Mouse (Mus musculus): ENCODE data around the gene Baiap2l2. TPM values are rescaled to one million over a fixed set of nuclear protein-coding genes. Genes with fewer than 3 reads are reported as not detected.
"Not testable (repeated sequence)": the region's sequence is repeated elsewhere in the genome, so short reads cannot be mapped to it uniquely, and the experiment has no call there.

Baiap2l2 gene
- polyA plus RNA-seq, 1 experiment: 2.1 TPM

- no peaks in the 10 kb centered on the region for H3K4me1 ChIP-seq (ENCODE audit: control insufficient read depth, insufficient read depth, low read length)
- no peak for TF ChIP-seq CTCF (IDR thresholded peaks at IDR 0.05; ENCODE audit: insufficient read depth, low read length)
- TF ChIP-seq POLR2A (IDR thresholded peaks at IDR 0.05; ENCODE audit: borderline replicate concordance, extremely low read depth, low read depth, low read length): no peak
- no peak for DNase-seq
- 73% methylated on average over 9 of the region's 9 CpGs for WGBS
- H3K4me3 ChIP-seq (replicated peaks; ENCODE audit: extremely low read depth, low read depth, low read length): no peak overlapping the region
Measured at GRCm38 (mm10) chr15:79235268-79235667, 50.1 kb downstream of the Baiap2l2 start.

- Histone ChIP-seq H3K4me3 (replicated peaks; ENCODE audit: extremely low read depth, low read depth, low read length) (peak within 1 kb of the TSS; percentile 72), H3K4me1 (ENCODE audit: control insufficient read depth, insufficient read depth, low read length) (no peaks in the 10 kb centered on the region)
- peak; percentile 50; the same call in 1 of the 2 replicates for TF ChIP-seq POLR2A (IDR thresholded peaks at IDR 0.05; ENCODE audit: borderline replicate concordance, extremely low read depth, low read depth, low read length)
- TF ChIP-seq CTCF (IDR thresholded peaks at IDR 0.05; ENCODE audit: insufficient read depth, low read length): no peak
- WGBS: under 1% methylated on average over 51 of the region's 51 CpGs
- DNase-seq: peak; percentile 95
Measured at GRCm38 (mm10) chr15:79229058-79229821, 56.1 kb downstream of the Baiap2l2 start, which contains the start of the genes Pick1 and Gm49486. Gene Pick1 (plus strand): TSS chr15:79229173. Gene Gm49486 (plus strand): TSS chr15:79229391.

GRCm38 (mm10) chr15:79225780-79226179 lies 59.6 kb downstream of the Baiap2l2 start:
- WGBS: 45% methylated on average over 2 of the region's 2 CpGs
- not testable (repeated sequence) for H3K4me1 ChIP-seq (ENCODE audit: control insufficient read depth, insufficient read depth, low read length); DNase-seq; H3K4me3 ChIP-seq (replicated peaks; ENCODE audit: extremely low read depth, low read depth, low read length)

GRCm38 (mm10) chr15:79224685-79225084 lies 60.7 kb downstream of the Baiap2l2 start:
- H3K4me1 ChIP-seq (ENCODE audit: control insufficient read depth, insufficient read depth, low read length): no peaks in the 10 kb centered on the region
- TF ChIP-seq POLR2A (IDR thresholded peaks at IDR 0.05; ENCODE audit: borderline replicate concordance, extremely low read depth, low read depth, low read length): no peak
- TF ChIP-seq CTCF (IDR thresholded peaks at IDR 0.05; ENCODE audit: insufficient read depth, low read length): peak; percentile 77
- H3K4me3 ChIP-seq (replicated peaks; ENCODE audit: extremely low read depth, low read depth, low read length): no peak overlapping the region
- WGBS: 12% methylated on average over 5 of the region's 5 CpGs
- peak; percentile 83 for DNase-seq

- Histone ChIP-seq H3K4me3 (replicated peaks; ENCODE audit: extremely low read depth, low read depth, low read length) (no peak overlapping the region), H3K4me1 (ENCODE audit: control insufficient read depth, insufficient read depth, low read length) (no peaks in the 10 kb centered on the region)
- no peak for DNase-seq
- 22% methylated on average over 5 of the region's 5 CpGs for WGBS
- TF ChIP-seq CTCF (IDR thresholded peaks at IDR 0.05; ENCODE audit: insufficient read depth, low read length) (no peak), POLR2A (IDR thresholded peaks at IDR 0.05; ENCODE audit: borderline replicate concordance, extremely low read depth, low read depth, low read length) (no peak)
Measured at GRCm38 (mm10) chr15:79223641-79224040, 61.7 kb downstream of the Baiap2l2 start.

GRCm38 (mm10) chr15:79219572-79219971 lies 65.8 kb downstream of the Baiap2l2 start:
- Histone ChIP-seq H3K4me3 (replicated peaks; ENCODE audit: extremely low read depth, low read depth, low read length) (no peak overlapping the region), H3K4me1 (ENCODE audit: control insufficient read depth, insufficient read depth, low read length) (no peaks in the 10 kb centered on the region)
- DNase-seq: no peak
- WGBS: 7% methylated on average over 1 of the region's 1 CpGs
- no peak for TF ChIP-seq CTCF (IDR thresholded peaks at IDR 0.05; ENCODE audit: insufficient read depth, low read length)
- TF ChIP-seq POLR2A (IDR thresholded peaks at IDR 0.05; ENCODE audit: borderline replicate concordance, extremely low read depth, low read depth, low read length): no peak

- 73% methylated on average over 3 of the region's 3 CpGs for WGBS
- TF ChIP-seq POLR2A (IDR thresholded peaks at IDR 0.05; ENCODE audit: borderline replicate concordance, extremely low read depth, low read depth, low read length): no peak
- no peak for TF ChIP-seq CTCF (IDR thresholded peaks at IDR 0.05; ENCODE audit: insufficient read depth, low read length)
- Histone ChIP-seq H3K4me3 (replicated peaks; ENCODE audit: extremely low read depth, low read depth, low read length) (no peak overlapping the region), H3K4me1 (ENCODE audit: control insufficient read depth, insufficient read depth, low read length) (no peaks in the 10 kb centered on the region)
- no peak for DNase-seq
Measured at GRCm38 (mm10) chr15:79216191-79216590, 69.1 kb downstream of the Baiap2l2 start.

- 48% methylated on average over 6 of the region's 6 CpGs for WGBS
- no peak for DNase-seq
- no peak for TF ChIP-seq CTCF (IDR thresholded peaks at IDR 0.05; ENCODE audit: insufficient read depth, low read length)
- TF ChIP-seq POLR2A (IDR thresholded peaks at IDR 0.05; ENCODE audit: borderline replicate concordance, extremely low read depth, low read depth, low read length): no peak
- no peaks in the 10 kb centered on the region for H3K4me1 ChIP-seq (ENCODE audit: control insufficient read depth, insufficient read depth, low read length)
- no peak overlapping the region for H3K4me3 ChIP-seq (replicated peaks; ENCODE audit: extremely low read depth, low read depth, low read length)
Measured at GRCm38 (mm10) chr15:79213591-79213990, 71.7 kb downstream of the Baiap2l2 start.

GRCm38 (mm10) chr15:79212750-79213446 lies 72.4 kb downstream of the Baiap2l2 start:
- 90% methylated on average over 26 of the region's 26 CpGs for WGBS
- TF ChIP-seq POLR2A (IDR thresholded peaks at IDR 0.05; ENCODE audit: borderline replicate concordance, extremely low read depth, low read depth, low read length): no peak
- TF ChIP-seq CTCF (IDR thresholded peaks at IDR 0.05; ENCODE audit: insufficient read depth, low read length): no peak
- Histone ChIP-seq H3K4me1 (ENCODE audit: control insufficient read depth, insufficient read depth, low read length) (no peaks in the 10 kb centered on the region), H3K4me3 (replicated peaks; ENCODE audit: extremely low read depth, low read depth, low read length) (no peak overlapping the region)
- DNase-seq: no peak

GRCm38 (mm10) chr15:79210357-79210756 lies 75.0 kb downstream of the Baiap2l2 start:
- 77% methylated on average over 2 of the region's 2 CpGs for WGBS
- TF ChIP-seq POLR2A (IDR thresholded peaks at IDR 0.05; ENCODE audit: borderline replicate concordance, extremely low read depth, low read depth, low read length) (no peak), CTCF (IDR thresholded peaks at IDR 0.05; ENCODE audit: insufficient read depth, low read length) (no peak)
- no peaks in the 10 kb centered on the region for H3K4me1 ChIP-seq (ENCODE audit: control insufficient read depth, insufficient read depth, low read length)
- DNase-seq: no peak
- no peak overlapping the region for H3K4me3 ChIP-seq (replicated peaks; ENCODE audit: extremely low read depth, low read depth, low read length)
